Mouse (Mus musculus): Measurements from ENCODE around the gene Acot7. TPM values are rescaled to one million over a fixed set of nuclear protein-coding genes. Genes with fewer than 3 reads are reported as not detected.
A peak's percentile ranks its signal among the peaks of the same experiment; 100 is the strongest.

The Acot7 gene
- polyA plus RNA-seq, 2 experiments: 47.3 to 50.3 TPM

DNA sequence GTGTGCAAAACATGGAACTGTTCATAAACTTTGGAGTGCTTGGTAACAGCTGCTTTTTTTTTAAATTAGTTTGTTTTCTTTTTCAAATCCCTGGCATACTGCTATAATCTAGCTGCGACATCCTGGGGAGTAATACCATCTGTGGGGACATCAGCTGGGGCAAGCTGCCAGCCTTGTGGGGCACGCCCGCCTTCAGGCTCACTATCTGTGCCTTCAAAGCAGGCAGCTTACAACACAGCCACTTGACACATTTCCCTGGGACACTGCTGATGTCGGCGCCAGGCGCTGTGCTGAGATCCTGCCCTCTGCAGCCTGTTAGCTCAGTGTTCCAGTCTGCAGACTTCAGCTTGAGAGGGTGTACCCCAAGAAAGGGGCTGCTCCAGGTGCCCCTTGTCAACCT lies 79.1 kb downstream of the Acot7 start:
- no peak for DNase-seq (ENCODE audit: low spot score)
- no peak overlapping the region for H3K27ac ChIP-seq (replicated peaks; ENCODE audit: low read depth, low read length)
- no peak for ATAC-seq (ENCODE audit: low FRiP score, low read depth)
- TF ChIP-seq POLR2A (IDR thresholded peaks at IDR 0.05; ENCODE audit: borderline replicate concordance, extremely low read depth, insufficient read depth, insufficient read length): no peak
- H3K27me3 ChIP-seq (ENCODE audit: control insufficient read depth, insufficient read depth, low read length): no peaks in the 10 kb centered on the region
- no peaks in the 10 kb centered on the region for H3K4me1 ChIP-seq (ENCODE audit: control insufficient read depth, insufficient read depth, low read length)
- no peak overlapping the region for H3K9ac ChIP-seq (ENCODE audit: low read depth, low read length, severe bottlenecking)
- no peak overlapping the region for H3K4me2 ChIP-seq (replicated peaks; ENCODE audit: low read depth, low read length, severe bottlenecking)
- no peak overlapping the region for H3K4me3 ChIP-seq (replicated peaks; ENCODE audit: low read length)
- no peaks in the 10 kb centered on the region for H3K36me3 ChIP-seq (ENCODE audit: control insufficient read depth, insufficient read depth, low read length)
- H3K9me3 ChIP-seq (ENCODE audit: control insufficient read depth, low read length): no peaks in the 10 kb centered on the region
- 56% methylated on average over 6 of the region's 6 CpGs for WGBS

DNA sequence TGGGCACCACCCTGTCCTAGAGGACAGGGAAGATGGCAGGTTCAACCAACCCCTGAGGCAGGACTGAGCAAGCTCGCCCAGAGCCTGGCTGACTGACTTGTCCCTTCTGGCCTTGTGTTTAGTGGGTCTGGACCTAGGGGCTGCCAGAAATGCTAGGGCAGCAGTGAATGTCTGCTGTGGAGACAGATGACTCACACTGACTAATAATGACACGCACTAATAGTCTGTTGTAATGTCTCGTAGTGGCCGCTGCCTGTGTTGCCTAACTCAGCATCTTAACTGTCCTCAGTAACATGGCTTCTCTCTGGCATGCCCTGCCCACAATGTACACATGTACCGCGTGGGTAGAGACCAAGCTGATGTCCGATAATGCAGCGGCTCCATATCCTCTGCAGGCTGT lies 82.5 kb downstream of the Acot7 start:
- no peak for DNase-seq (ENCODE audit: low spot score)
- H3K4me3 ChIP-seq (replicated peaks; ENCODE audit: low read length): no peak overlapping the region
- no peaks in the 10 kb centered on the region for H3K9me3 ChIP-seq (ENCODE audit: control insufficient read depth, low read length)
- H3K27ac ChIP-seq (replicated peaks; ENCODE audit: low read depth, low read length): no peak overlapping the region
- no peak for TF ChIP-seq POLR2A (IDR thresholded peaks at IDR 0.05; ENCODE audit: borderline replicate concordance, extremely low read depth, insufficient read depth, insufficient read length)
- no peaks in the 10 kb centered on the region for H3K36me3 ChIP-seq (ENCODE audit: control insufficient read depth, insufficient read depth, low read length)
- H3K4me2 ChIP-seq (replicated peaks; ENCODE audit: low read depth, low read length, severe bottlenecking): no peak overlapping the region
- WGBS: 96% methylated on average over 8 of the region's 8 CpGs
- peaks cover 11% of the 10 kb centered on the region; the same call in 1 of the 2 replicates for H3K4me1 ChIP-seq (ENCODE audit: control insufficient read depth, insufficient read depth, low read length)
- H3K9ac ChIP-seq (ENCODE audit: low read depth, low read length, severe bottlenecking): no peak overlapping the region
- ATAC-seq (ENCODE audit: low FRiP score, low read depth): no peak
- no peaks in the 10 kb centered on the region for H3K27me3 ChIP-seq (ENCODE audit: control insufficient read depth, insufficient read depth, low read length)

DNA sequence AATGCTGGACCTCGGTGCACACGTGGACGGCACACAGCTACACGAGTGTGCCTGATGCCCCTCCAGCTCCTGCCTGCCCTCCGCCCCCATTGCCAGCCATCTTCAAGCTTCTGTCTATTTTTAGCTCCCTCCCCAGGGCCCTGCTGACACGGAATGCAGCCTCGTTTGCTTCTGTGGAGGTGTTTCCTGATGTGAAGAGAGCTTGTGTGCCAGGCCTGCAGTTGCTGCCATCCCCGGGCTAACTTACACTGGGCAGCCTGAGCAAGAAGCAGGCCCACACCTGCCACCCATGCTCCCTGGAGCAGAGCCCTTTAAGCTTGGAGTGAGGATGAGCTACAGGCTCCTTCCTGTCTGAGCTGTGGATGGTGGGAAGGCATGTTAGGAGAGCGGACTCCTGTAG lies 84.3 kb downstream of the Acot7 start:
- H3K36me3 ChIP-seq (ENCODE audit: control insufficient read depth, insufficient read depth, low read length): no peaks in the 10 kb centered on the region
- no peak for TF ChIP-seq POLR2A (IDR thresholded peaks at IDR 0.05; ENCODE audit: borderline replicate concordance, extremely low read depth, insufficient read depth, insufficient read length)
- H3K9me3 ChIP-seq (ENCODE audit: control insufficient read depth, low read length): no peaks in the 10 kb centered on the region
- no peak overlapping the region for H3K9ac ChIP-seq (ENCODE audit: low read depth, low read length, severe bottlenecking)
- DNase-seq (ENCODE audit: low spot score) (no peak), ATAC-seq (ENCODE audit: low FRiP score, low read depth) (no peak)
- no peaks in the 10 kb centered on the region for H3K27me3 ChIP-seq (ENCODE audit: control insufficient read depth, insufficient read depth, low read length)
- H3K4me3 ChIP-seq (replicated peaks; ENCODE audit: low read length): no peak overlapping the region
- H3K27ac ChIP-seq (replicated peaks; ENCODE audit: low read depth, low read length): no peak overlapping the region
- 64% methylated on average over 9 of the region's 9 CpGs for WGBS
- H3K4me1 ChIP-seq (ENCODE audit: control insufficient read depth, insufficient read depth, low read length): peaks cover 11% of the 10 kb centered on the region; the same call in 1 of the 2 replicates
- H3K4me2 ChIP-seq (replicated peaks; ENCODE audit: low read depth, low read length, severe bottlenecking): no peak overlapping the region

DNA sequence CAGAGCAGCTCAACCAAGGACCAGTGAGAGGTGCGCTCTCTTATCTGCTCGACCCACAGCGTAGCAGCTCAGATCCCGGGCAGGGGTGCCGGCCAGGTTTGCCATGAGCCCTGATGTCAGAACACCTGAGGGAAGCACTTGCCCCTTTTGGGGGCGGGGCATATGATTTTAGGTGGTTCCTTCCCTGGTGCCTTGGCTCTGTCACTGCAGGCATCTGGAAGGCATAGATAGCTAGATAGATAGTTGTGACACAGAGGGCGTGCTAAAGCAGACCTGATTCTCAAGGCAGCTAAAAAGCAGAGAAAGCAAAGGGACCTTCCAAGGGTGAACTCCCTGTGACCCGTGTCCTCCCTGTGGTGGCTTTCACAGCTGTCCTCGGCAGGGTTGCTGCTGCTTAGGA lies 85.2 kb downstream of the Acot7 start:
- WGBS: 63% methylated on average over 9 of the region's 9 CpGs
- Histone ChIP-seq H3K9ac (ENCODE audit: low read depth, low read length, severe bottlenecking) (no peak overlapping the region), H3K4me2 (replicated peaks; ENCODE audit: low read depth, low read length, severe bottlenecking) (no peak overlapping the region), H3K4me3 (replicated peaks; ENCODE audit: low read length) (no peak overlapping the region), H3K36me3 (ENCODE audit: control insufficient read depth, insufficient read depth, low read length) (no peaks in the 10 kb centered on the region), H3K9me3 (ENCODE audit: control insufficient read depth, low read length) (no peaks in the 10 kb centered on the region), H3K27me3 (ENCODE audit: control insufficient read depth, insufficient read depth, low read length) (no peaks in the 10 kb centered on the region), H3K4me1 (ENCODE audit: control insufficient read depth, insufficient read depth, low read length) (peaks cover 11% of the 10 kb centered on the region; the same call in 1 of the 2 replicates), H3K27ac (replicated peaks; ENCODE audit: low read depth, low read length) (no peak overlapping the region)
- DNase-seq (ENCODE audit: low spot score) (no peak), ATAC-seq (ENCODE audit: low FRiP score, low read depth) (no peak)
- no peak for TF ChIP-seq POLR2A (IDR thresholded peaks at IDR 0.05; ENCODE audit: borderline replicate concordance, extremely low read depth, insufficient read depth, insufficient read length)

DNA sequence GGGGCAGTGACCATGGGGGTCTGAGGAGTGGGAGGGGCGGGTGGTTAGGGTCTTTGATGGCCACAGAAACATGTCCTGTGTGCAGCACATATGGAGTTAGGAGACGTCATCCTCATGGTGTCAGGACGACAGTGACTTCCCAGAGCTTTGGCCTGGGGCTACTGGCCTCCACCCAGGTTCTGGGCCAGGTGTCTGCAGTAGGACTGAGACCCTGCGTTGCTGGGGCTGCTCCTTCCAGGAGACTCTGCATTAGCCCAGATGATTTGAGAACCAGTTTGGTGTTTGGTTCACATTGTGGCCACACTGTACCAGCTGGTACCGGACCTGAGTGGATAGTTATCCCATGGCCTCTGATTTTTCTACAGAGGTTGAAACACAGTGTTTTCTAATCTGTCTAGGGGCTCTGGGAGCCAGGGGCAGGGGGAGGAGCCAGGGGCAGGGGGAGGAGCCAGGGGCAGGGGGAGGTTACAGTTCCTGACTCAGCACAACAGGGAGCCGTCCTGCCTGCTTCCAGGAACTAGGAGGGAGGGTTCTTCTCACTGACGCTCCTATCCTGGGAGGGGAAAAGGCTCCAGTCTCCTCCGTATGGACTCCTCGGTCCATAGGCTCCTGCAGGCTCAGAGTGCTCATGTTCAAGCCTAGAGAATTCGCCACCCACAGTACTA lies 85.7 kb downstream of the Acot7 start:
- H3K27ac ChIP-seq (replicated peaks; ENCODE audit: low read depth, low read length): no peak overlapping the region
- TF ChIP-seq POLR2A (IDR thresholded peaks at IDR 0.05; ENCODE audit: borderline replicate concordance, extremely low read depth, insufficient read depth, insufficient read length): no peak
- H3K4me3 ChIP-seq (replicated peaks; ENCODE audit: low read length): no peak overlapping the region
- peak; percentile 42; the same call in 1 of the 2 replicates for ATAC-seq (ENCODE audit: low FRiP score, low read depth)
- peaks cover 11% of the 10 kb centered on the region; the same call in 1 of the 2 replicates for H3K4me1 ChIP-seq (ENCODE audit: control insufficient read depth, insufficient read depth, low read length)
- 24% methylated on average over 9 of the region's 10 CpGs for WGBS
- no peak overlapping the region for H3K4me2 ChIP-seq (replicated peaks; ENCODE audit: low read depth, low read length, severe bottlenecking)
- H3K36me3 ChIP-seq (ENCODE audit: control insufficient read depth, insufficient read depth, low read length): no peaks in the 10 kb centered on the region
- H3K9ac ChIP-seq (ENCODE audit: low read depth, low read length, severe bottlenecking): no peak overlapping the region
- no peak for DNase-seq (ENCODE audit: low spot score)
- no peaks in the 10 kb centered on the region for H3K9me3 ChIP-seq (ENCODE audit: control insufficient read depth, low read length)
- no peaks in the 10 kb centered on the region for H3K27me3 ChIP-seq (ENCODE audit: control insufficient read depth, insufficient read depth, low read length)
